Mouse (Mus musculus) MN1 (cell line): ENCODE results near the gene Cdkn2a.

Source experiments
- DNase-seq: peaks from one replicate; pipeline ENCODE4 v3.0.0-alpha.2; 2016; ENCODE audit warnings: low spot score

Gene Cdkn2a

DNA sequence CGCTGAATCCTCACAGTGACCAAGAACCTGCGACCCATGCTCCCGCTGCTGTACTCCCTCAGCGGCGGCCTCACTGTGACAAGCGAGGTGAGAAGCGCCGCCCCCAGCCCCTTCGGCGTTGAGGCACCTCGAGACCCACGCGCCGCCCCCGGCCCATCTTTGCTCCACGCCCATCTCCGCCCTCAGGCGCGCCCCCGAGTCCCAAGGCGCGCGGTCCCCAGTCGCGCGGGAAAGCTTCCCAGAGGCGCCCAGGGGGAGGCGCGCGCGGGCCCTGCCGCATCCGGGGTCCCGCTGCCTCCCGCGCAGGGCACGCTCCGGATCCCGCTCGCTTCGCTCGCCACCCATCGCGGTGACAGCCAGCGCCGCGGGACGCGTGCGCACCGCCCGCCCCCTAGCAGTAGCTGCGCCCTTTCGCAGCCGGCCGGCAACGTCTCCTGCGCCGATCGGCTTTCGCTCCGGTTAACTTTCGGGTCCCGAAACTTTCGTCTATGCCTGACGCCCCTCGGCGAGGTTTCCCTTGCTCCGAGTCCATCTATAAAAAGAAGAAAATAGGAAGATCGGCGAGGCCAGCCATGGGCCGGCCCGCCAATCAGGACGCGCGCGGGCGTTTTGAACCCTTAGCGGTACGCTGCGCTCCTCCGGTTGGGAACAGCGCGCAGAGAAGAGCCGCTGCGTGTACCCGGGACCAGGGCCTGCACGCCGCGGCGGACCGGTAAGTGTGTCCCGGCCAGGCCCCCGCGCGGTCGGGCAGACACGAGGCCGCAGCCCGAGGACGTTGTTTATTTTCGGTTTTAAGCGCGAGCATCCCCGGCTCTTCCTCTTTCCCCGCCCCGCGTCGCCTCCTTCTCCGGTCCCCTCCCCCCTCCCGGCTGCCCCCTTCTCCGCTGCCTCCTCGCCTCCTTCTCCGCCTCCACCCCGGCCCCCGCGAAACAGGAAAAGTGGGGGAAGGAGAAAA, at the start of gene Cdkn2a:
Cdkn2a (minus strand) TSS at position 168 of the 955 bp plus-strand sequence.
- DNase-seq = peak; percentile 92

DNA sequence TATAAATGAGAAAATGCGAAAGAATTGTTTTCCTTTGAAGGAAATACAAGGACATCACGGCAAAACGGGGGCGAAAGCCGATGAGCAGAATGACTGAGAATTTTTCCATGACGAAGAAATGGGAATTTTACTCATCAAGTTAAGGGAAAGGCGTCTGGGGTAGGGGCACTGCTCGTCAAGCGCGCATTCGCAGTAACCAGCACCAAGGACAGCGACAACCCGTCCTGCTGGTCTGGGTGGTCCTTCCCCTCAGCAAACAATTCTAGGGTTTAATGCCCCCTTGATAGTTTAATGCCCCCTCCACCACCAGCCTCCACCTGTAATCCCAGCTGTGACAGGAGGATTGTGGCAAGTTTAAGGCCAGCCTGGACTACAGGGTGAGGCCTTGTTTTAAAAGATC, 19.0 kb upstream of the Cdkn2a start:
- DNase-seq = no peak

DNA sequence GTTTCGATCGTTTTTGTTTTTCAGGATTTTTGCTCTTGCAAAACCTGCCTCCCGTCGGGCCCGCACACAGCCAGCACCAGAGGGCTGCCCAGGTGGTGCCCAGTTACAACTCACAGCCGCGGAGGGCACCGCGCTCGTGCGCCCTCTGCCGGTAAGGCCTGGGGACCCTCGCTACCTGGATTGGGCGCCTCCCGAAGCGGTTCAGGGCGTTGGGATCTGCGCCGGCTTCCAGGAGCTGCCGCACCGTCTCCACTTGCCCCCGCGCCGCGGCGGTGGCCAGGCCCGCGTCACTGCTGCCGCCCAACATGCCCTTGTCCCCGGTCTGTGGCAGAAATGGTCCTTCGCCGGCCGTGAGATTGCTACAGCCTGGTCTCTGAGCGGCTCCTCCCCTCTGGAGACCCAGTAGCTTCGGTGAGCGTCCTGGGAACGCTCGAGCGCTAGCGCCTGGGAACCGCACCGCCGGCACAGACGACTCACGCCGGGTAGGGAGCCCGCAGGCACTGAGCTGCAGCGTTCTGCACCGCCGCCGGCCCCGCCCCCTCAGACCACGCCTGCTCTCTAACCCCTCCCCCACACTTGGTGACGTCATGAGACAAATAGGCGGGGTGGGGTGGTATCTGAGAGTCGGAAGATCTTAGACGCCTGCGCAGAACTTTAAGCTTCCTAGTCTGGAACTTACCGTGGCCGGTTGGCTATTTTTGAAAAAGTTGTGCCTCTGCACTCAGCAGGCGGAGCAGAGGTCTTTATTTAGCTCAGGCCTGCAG, 16.2 kb upstream of the Cdkn2a start, which contains the start of gene Cdkn2b:
Cdkn2b (minus strand) TSS at position 549 of the 764 bp plus-strand sequence.
- DNase-seq = no peak

DNA sequence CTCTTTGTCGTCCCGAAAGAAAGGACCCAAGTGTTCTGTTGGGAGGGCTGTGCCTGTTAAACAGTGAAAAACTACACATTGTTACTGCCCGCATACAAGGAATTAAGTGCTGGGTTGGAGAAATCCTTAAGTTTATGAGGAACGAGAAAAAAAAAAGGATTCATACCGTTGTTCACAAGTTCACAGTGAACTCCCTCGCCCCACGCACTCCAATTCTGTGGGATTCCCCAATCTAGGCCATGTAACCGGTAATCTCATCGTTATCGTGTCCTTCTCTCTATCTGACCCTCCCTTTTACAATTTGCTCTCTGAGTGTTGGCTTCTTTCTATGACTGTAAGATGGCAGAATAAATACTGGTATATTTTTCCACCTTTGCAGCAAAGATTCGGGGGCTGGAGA, 15.5 kb upstream of the Cdkn2a start:
- no peak for DNase-seq

DNA sequence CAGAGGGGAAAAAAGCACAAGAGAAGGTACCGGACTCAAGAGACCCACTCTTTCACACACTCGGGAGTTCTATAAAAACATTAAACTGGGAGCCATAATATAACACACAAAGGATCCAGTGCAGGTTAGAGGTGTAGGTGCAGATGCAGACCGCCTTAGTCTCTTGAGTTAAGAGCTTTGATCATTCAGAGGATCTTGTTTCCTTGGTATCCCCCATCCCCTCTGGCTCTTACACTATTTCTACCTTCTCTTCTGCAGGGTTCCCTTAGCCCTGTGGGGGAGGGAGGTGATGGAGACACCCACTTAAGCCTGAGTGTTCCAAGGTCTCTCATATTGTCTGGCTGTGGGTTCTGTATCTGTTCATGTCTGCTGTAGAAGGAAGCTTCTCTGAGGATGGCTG, 13.5 kb upstream of the Cdkn2a start:
- DNase-seq = no peak

DNA sequence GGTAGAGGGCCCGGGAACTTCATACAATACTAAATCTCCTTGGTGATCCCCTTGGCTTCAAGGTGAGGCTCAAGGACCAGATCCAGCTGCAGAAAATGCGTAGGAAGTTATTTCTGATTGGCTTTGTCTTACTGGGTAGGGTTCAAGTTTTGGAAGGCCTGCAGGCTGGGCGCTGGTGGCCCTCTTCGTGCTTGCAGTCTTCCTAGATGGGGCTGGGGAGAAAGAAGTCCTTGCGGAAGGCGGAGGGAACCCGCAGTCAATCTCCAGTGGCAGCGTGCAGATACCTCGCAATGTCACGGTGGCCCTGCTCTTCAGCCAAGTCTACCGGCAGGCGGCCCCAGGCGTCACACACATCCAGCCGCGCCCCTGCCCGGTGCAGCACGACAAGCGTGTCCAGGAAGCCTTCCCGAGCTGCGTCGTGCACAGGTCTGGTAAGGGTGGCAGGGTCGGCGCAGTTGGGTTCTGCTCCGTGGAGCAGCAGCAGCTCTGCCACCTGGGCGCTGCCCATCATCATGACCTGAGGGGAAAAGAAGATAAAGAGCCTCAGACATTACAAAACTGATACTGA, 12.4 kb upstream of the Cdkn2a start:
- DNase-seq = no peak

DNA sequence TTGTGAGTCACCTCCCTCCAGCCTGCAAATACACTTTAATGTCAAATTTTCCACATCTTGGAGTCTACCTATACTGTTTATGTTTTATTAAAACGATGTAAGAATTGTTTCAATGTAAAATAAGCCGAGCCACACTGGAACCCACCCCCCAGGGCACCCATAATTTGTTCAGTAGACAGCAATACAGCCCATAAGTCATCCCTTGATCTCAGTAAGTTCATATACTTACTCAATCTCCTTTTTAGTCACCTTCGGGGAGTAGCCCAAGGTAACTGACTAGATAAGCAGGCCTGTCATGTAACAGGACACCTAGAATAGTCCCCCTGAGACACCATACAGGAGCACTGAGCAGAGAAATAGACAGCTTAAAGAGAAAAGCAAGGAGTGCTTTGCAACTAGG, 11.2 kb upstream of the Cdkn2a start:
- no peak for DNase-seq

DNA sequence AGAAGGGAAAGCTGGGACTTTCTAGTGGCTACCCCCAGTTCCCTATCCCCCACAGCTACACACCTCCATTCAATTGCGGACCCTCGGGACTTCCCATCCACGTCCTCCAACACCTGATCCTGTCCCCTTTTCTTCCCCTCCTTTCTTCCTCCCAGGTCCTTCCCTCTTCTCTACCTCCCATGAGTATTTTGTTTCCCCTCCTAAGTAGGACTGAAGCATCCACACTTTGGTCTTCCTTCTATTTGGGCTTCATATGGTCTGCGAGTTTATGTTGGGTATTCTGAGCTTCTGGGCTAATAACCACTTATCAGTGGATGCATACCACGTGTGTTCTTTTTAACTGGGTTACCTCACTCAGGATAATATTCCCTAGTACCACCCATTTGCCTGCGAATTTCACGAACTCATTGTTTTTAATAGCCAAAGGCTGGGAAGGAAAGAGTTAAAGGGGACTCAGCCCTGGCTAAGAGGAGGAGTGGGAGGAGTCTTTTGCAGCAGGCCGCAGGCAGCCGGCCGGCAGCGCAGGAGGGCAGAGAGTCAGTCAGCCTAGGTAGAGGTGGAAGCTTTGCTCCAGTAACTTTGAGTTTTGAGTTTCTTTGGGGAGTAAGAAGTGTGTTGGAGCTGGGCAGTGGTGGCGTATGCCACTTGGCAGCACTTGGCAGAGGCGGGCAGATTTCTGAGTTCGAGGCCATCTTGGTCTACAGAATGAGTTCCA, 9.0 kb upstream of the Cdkn2a start:
- DNase-seq = no peak

DNA sequence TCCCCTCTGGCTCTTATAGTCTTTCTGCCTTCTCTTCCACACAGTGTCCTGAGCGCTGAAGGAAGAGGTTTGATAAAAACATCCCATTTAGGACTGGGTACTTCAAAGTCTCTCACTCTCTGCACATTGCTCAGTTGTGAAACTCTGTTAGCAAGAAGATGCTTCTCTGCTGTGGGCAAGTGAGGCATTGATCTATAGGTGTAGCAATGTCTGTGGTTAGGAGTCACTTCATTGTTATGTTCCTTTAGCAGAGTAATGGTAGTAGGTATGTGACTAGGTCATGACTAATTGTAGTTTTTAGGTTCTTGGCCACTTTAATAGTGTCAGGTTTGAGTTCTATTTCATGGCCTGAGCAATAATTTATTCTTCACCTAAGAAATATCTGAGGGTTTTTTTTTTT, 7.7 kb upstream of the Cdkn2a start:
- DNase-seq = no peak

DNA sequence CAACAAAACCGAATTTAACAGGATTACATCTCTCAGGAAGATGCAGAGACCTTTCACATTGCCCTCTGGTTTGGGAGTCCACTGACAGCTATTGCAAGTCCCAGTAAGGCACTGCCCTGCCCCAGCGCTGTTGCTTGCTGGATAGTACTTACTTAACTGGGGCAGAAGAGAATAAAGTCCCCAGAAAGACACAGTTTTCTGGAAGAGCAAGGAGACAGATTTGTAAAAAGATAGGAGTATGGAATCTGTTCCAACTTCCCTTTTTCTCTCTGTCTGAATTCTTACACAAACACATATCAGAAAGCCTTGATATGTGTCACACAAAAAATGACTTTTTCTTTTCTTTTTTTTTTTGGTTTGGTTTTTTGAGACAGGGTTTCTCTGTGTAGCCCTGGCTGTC, 5.3 kb upstream of the Cdkn2a start:
- no peak for DNase-seq

DNA sequence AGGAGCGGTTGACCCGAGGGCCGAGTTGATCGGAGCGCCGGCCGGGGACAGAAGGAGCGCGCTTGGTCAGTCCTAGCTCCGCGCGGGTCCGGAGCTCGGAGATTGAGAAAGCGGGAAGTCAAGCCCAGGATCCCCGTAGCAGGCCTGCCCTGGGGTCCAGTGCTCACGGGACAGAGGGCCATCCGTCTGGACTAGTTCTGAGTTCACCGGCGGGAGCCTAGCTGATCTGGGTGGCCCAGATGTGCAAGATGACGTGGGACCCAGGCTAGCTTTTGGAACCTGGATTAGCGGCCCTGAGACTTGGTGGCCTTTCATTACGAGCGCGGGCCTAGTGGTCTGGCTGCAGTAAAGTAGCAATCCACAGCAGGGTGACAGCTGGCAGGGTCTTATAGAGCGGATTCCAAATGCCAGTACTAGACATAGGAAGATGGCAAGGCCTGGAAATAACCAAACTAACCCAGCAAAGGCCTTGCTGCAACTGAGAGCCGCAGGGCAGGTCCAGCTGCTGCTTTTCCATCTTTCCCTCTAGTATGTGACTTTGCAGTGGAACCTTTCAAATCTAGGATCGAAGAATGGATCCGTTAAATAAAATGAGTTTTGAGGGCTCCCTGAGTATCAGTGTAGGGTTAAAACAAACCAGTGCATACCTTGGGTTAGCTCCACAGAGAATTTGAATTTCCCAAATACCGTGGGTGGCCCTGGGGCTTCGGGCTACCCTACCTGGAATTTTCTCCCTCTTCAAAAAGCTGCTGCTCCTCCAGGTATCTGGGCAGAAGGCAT, 1.2 kb upstream of the Cdkn2a start:
- peak; percentile 32 for DNase-seq

DNA sequence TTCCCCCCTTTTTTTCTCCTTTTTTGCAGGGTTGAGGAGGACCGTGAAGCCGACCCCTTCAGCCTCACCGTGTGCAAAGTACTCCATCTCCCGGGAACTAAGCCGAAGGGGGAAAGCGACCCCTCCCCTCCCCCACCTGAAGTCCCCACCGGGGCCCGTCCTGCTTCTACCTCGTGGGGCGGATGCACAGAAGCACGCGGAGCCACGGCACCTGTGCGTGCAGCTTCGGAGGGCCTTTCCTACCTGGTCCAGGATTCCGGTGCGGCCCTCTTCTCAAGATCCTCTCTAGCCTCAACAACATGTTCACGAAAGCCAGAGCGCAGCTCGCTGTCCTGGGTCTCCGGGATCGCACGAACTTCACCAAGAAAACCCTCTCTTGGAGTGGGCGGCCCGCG, 365 bp downstream of the Cdkn2a start:
- DNase-seq = no peak

DNA sequence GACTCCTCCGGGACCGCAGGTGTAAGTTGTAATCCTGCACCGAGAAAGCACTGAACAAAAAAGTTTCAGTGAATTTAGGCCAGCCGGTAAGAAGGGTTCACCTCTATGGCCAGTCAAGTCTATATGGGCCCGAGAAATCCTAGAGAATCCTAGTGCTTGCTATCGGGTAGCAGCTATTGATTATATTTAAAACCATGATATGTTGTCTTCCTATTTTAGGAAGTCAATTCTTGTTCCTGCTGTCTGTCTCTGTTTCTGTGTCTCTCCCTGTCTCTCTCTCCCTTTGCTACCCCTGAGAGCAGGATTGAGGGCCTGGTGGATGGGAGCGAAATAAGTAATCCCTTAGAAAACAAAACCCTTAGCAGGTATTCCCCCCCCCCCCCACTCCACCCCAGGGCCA, 937 bp downstream of the Cdkn2a start:
- no peak for DNase-seq

DNA sequence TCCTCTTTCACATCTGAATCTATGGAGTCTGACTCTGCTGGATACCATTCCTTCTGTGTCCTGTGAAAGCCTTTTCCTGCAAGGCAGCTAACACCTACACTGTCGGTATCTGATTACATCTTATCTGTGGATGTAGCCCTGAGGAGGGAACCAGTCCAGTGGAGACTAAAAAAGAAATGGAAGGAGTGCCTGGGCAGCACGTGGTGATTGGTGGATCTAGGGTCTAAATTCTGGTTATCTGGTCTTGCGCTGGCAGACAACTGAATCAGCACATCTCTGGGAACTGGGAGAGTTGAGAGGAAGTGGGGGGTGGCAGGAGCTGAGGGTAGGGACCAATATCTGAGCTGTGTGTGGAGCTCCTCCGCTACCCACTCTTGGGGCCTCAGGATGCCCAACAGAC, 5.4 kb downstream of the Cdkn2a start:
- DNase-seq = no peak

DNA sequence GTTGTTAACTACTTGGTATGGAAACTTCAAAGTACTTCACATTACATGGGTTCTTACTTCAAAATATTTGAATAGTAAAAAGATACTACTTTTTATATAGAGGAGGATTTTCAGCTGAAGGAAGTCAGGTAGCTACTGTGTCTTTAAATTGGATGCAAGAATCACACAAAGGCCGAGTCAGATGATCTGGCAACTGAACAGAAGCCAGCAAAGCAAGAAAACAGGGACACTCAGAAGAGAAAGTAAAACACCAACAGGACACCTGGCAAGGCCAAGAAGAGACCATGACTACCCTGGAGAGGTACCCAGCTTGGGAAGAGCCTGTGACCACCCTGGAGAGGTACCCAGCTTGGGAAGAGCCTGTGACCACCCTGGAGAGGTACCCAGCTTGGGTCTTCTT, 7.9 kb downstream of the Cdkn2a start:
- peak; percentile 9 for DNase-seq

DNA sequence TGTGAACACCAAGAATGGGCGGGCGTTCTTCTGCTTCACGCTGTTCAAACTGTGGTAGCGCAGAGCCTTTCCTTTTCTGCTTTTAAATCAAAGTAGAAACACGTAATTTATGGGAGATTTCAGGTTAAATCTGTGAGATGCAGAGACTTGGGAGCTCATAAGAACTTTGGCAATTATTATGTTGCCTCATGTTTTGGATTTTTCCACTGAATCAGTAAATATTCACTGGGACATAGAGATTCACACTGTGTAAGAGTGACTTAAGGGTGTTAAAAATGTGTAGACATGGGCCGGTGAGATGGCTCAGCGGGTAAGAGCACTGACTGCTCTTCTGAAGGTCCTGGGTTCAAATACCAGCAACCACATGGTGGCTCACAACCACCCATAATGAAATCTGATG, 8.8 kb downstream of the Cdkn2a start:
- no peak for DNase-seq

DNA sequence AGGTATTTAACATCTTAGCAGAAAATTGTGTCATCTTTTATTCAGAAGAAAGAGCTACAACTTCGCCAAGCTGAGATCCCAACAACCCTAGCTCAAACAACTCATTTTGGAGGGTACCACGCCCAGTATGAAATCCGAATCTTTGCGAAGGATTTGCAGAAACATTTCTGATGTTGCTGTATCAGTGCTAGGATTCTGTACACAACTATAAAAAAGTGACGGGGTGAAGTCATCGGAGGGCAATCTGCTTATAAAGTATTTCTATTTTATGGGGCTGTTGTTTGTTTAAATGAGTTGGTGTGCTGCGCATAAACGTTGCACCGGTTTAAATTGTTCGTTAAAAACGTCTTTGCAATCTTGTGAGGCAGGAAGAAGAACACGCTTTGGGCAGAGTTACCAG, 11.8 kb downstream of the Cdkn2a start:
- DNase-seq = no peak

DNA sequence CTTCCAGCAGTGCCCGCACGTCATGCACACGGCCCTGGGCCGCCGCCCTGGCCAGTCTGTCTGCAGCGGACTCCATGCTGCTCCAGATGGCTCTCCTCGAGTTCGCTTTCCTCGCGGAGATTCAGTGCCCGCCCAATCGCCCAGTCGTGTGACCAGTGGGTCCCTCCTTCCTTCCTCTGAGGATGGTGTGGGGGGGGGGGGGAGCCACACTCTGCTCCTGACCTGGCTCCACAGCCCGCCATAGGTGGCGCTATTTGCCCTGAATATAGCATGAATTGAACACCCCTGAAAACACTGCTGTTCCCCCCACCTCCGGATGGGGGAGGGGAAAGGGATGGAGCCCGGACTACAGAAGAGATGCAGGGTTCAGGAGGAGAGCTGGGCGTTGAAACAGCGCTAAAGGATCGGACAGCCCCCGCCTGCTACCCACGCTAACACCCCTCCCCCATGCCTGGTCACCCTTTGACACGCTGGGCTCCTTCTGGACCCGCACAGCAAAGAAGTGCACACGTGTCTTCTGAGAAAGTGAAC, 12.4 kb downstream of the Cdkn2a start:
- DNase-seq = no peak

DNA sequence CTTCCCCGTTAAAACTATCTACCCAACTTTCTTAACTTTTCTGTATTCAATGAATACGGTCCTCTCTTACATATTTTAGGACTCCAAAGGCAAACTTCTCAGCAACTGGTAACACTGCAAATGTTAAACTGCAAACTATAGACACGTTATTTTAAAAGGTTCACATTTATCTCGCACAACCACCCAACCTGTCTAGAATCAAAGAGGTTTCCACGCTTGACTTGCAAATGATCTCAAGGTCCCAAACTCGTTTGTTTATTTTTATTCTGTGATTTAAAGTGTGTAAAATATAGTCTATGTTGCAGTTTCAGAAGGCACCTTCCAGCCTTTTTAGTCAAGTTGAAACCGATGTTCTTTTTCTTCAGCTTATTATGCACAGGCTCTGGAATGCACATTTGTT, 13.2 kb downstream of the Cdkn2a start:
- no peak for DNase-seq

DNA sequence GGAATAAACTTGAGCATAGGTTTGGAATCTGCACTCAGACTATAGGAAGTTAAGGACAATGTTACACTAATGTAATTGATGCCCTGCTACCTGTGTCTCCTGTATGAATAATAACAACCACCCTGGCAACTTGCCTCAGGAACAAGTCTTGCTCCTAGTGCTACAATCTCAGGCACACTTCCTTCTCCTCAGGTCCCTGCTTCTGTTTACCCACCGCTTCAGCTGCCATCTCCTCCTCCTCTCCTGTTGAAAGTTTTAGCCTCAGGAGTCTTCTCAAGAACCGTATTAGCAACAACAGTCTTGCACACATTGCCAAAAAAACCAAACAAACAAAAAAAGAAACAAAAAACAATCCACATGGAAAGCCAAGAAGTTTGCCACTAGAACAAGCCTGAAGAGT, 14.8 kb downstream of the Cdkn2a start:
- DNase-seq = no peak

DNA sequence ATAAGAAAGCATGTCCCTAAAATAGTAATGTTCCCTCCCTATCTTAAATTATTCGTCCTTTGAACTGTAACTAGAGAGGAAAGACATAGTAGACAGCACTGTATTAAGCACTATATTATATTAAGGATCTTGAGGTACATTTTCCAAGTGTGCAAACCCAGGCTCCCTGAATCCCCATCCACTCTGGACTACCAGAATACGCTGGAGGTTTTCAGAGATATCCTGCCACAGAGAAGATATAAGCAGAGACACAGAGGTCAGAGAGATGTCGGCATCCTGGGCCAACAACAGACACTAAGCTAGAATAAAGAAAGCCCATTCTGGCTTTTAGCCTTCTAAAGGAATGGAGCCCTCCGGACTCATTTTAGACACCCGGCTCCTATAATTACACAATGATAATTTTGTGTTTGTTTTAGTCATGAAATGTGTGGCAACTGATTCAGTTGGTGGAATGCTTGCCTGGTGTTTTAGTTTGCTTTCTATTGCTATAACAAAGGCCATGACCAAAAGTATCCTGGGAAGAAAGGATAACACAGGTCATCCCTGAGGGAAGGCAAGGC, 17.0 kb downstream of the Cdkn2a start:
- DNase-seq = no peak
